Mouse (Mus musculus) embryonic facial prominence, embryonic 11.5 days (tissue): Measurements from ENCODE around the gene Gdi1. TPM values are rescaled to one million over a fixed set of nuclear protein-coding genes. Genes with fewer than 3 reads are reported as not detected.
A peak's percentile ranks its signal among the peaks of the same experiment; 100 is the strongest.

Experiments used
- ATAC-seq: fragments of 200-750 bp; cut with Nextera tagmentation; replicated peaks from 2 replicates; pipeline ENCODE4 v1.8.0; 2017; ENCODE audit warnings: low read depth; ENCODE audit not compliant: insufficient number of reproducible peaks, low FRiP score, low TSS enrichment
- DNase-seq: peaks from one replicate; pipeline ENCODE4 v3.0.0-alpha.2; 2015; ENCODE audit warnings: low spot score
- H3K27ac ChIP-seq: fragments of 300-500 bp; sonication (generic); replicated peaks from 2 replicates; pipeline ENCODE4 v1.5.1; 2014; ENCODE audit warnings: mild to moderate bottlenecking, low read depth, low read length, control low read depth
- H3K27me3 ChIP-seq: fragments of 300-500 bp; sonication (generic); 2 replicates; pipeline ENCODE4 v1.6.1; 2014; ENCODE audit warnings: mild to moderate bottlenecking, low read length, moderate library complexity, mixed read lengths; ENCODE audit not compliant: control insufficient read depth, insufficient read depth
- H3K36me3 ChIP-seq: fragments of 300-500 bp; sonication (generic); replicated peaks from 2 replicates; pipeline ENCODE4 v1.6.1; 2014; ENCODE audit warnings: low read depth, mild to moderate bottlenecking, low read length, moderate library complexity, mixed read lengths; ENCODE audit not compliant: control insufficient read depth, insufficient read depth
- H3K4me1 ChIP-seq: fragments of 300-500 bp; sonication (generic); 2 replicates; pipeline ENCODE4 v1.6.1; 2014; ENCODE audit warnings: low read length, mixed read lengths; ENCODE audit not compliant: control insufficient read depth, insufficient read depth
- H3K4me2 ChIP-seq: fragments of 300-500 bp; sonication (generic); 2 replicates; pipeline ENCODE4 v1.6.1; 2014; ENCODE audit warnings: low read depth, mild to moderate bottlenecking, control low read depth, low read length, moderate library complexity
- H3K4me3 ChIP-seq: fragments of 300-500 bp; sonication (generic); 2 replicates; pipeline ENCODE4 v1.5.1; 2014; ENCODE audit warnings: low read depth, low read length, control low read depth
- H3K9ac ChIP-seq: fragments of 300-500 bp; sonication (generic); replicated peaks from 2 replicates; pipeline ENCODE4 v1.6.1; 2014; ENCODE audit warnings: mild to moderate bottlenecking, control low read depth, low read length
- H3K9me3 ChIP-seq: fragments of 300-500 bp; sonication (generic); replicated peaks from 2 replicates; pipeline ENCODE4 v1.6.1; 2016; ENCODE audit warnings: mild to moderate bottlenecking, low read length, inconsistent platforms, mixed read lengths; ENCODE audit not compliant: control insufficient read depth
- WGBS: fragments of 180-500 bp; shearing (Covaris S2); extraction: QIAGEN DNeasy Blood & Tissue Kit; methylation state at CpG from one replicate; pipeline ENCODE4 v1.1.7; 2014; 5-methylcytosine and 5-hydroxymethylcytosine counted together
- polyA plus RNA-seq: library from polyadenylated mRNA; unstranded; fragments of >200 nt; fragmentation: Nextera tagmentation; extraction: Ambion mirVana; gene quantifications from 2 replicates; pipeline ENCODE4 v1.2.1, GENCODE M21; 2014

Gene Gdi1
- polyA plus RNA-seq, 1 experiment from 2014 or later: 231 TPM

- Histone ChIP-seq H3K36me3 (no peaks in the 10 kb centered on the region), H3K4me2 (peak overlapping the region; percentile 60), H3K4me3 (peak overlapping the region; percentile 57), H3K9me3 (no peaks in the 10 kb centered on the region), H3K4me1 (no peaks in the 10 kb centered on the region), H3K9ac (peak overlapping the region; percentile 54), H3K27ac (no peak overlapping the region), H3K27me3 (no peaks in the 10 kb centered on the region)
- ATAC-seq: no peak
- WGBS: 12% methylated on average over 14 of the region's 14 CpGs
- no peak for DNase-seq
Observed at GRCm38 (mm10) chrX:74281041-74281731, 23.6 kb upstream of the Gdi1 start.

GRCm38 (mm10) chrX:74281732-74282394 is 22.9 kb upstream of the Gdi1 start, which contains the start of the genes Taz and Dnase1l1:
Taz (plus strand) TSS chrX:74281912.
Dnase1l1 (minus strand) TSS chrX:74282337.
- Histone ChIP-seq H3K9me3 (no peaks in the 10 kb centered on the region), H3K4me2 (peak within 1 kb of the TSS; percentile 60), H3K27me3 (no peaks in the 10 kb centered on the region), H3K4me3 (peak within 1 kb of the TSS; percentile 57), H3K27ac (no peak within 1 kb of the TSS; the same call in none of the 2 replicates), H3K9ac (peak within 1 kb of the TSS; percentile 70), H3K36me3 (no peaks in the 10 kb centered on the region), H3K4me1 (no peaks in the 10 kb centered on the region)
- ATAC-seq (peak; percentile 88), DNase-seq (peak; percentile 71)
- WGBS: 13% methylated on average over 16 of the region's 16 CpGs

DNA sequence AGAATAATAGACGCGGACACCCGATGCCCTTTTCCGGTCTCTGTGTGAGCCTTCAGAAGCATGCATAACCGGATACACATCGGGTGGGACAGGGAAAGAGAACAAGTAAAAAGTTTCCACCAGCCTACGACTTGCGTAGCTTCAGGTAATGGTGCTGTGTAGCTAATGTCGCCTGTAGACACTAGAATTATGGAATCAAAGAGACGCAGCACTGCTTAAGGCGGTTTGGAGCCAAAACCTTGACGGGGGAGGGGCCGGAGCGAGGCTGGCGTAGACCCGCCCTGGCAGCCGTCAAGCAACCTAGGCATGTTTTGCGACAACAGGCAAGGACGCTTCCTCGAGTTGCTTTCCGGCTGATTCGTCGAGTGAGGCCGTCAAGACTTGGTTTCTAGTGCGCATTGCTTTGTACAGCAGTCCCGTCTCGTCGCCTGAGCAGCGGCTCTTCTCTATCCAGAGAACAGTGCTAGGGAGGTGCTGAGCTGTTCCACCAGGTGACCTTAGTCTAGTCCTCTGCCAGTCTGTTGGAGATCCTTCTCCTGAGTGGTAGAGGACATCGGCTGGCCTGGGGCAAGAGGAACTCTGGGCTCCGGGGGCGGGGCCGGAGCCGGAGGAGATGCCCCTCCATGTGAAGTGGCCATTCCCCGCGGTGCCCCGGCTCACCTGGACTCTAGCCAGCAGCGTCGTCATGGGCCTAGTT is 22.3 kb upstream of the Gdi1 start:
- Histone ChIP-seq H3K27ac (no peak overlapping the region; the same call in 1 of the 2 replicates), H3K4me1 (no peaks in the 10 kb centered on the region), H3K27me3 (no peaks in the 10 kb centered on the region), H3K9ac (peak overlapping the region; percentile 70), H3K9me3 (no peaks in the 10 kb centered on the region), H3K36me3 (no peaks in the 10 kb centered on the region), H3K4me3 (peak overlapping the region; percentile 57), H3K4me2 (peak overlapping the region; percentile 60)
- peak; percentile 77 for ATAC-seq
- DNase-seq: peak; percentile 88
- 22% methylated on average over 35 of the region's 39 CpGs for WGBS

- peak overlapping the region; percentile 70 for H3K9ac ChIP-seq
- DNase-seq: no peak
- WGBS: 41% methylated on average over 5 of the region's 5 CpGs
- peak; percentile 16; the same call in 1 of the 2 replicates for ATAC-seq
- peak overlapping the region; percentile 60 for H3K4me2 ChIP-seq
- H3K27ac ChIP-seq: no peak overlapping the region
- peak overlapping the region; percentile 57 for H3K4me3 ChIP-seq
- no peaks in the 10 kb centered on the region for H3K9me3 ChIP-seq
- H3K27me3 ChIP-seq: no peaks in the 10 kb centered on the region
- H3K4me1 ChIP-seq: no peaks in the 10 kb centered on the region
- no peaks in the 10 kb centered on the region for H3K36me3 ChIP-seq
Observed at GRCm38 (mm10) chrX:74283092-74283437, 21.7 kb upstream of the Gdi1 start.

DNA sequence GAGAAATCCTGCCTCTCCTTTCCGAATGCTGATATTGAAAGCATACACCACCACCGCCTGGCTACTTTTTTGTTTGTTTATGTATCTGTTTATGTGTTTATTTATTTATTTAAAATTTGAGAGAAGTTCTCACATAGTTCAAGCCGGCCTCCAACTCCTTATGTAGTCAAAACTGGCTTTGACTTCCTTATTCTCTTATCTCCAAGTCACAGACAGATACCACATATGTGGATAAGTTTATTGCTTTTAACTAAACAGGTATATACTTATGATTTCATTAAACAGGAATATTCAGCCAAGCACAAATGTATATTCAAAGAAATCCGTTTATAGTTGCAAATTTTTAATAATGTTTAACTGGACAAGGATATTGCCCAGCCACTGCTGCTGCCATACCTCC is 11.4 kb upstream of the Gdi1 start:
- Histone ChIP-seq H3K9ac (no peak overlapping the region), H3K4me2 (no peak overlapping the region), H3K36me3 (no peaks in the 10 kb centered on the region; the same call in 1 of the 2 replicates), H3K4me3 (no peak overlapping the region), H3K9me3 (no peaks in the 10 kb centered on the region), H3K4me1 (no peaks in the 10 kb centered on the region), H3K27ac (no peak overlapping the region), H3K27me3 (no peaks in the 10 kb centered on the region)
- DNase-seq: no peak
- WGBS: 75% methylated on average over 4 of the region's 4 CpGs
- ATAC-seq: no peak

- Histone ChIP-seq H3K9ac (peak within 1 kb of the TSS; percentile 73), H3K4me1 (no peaks in the 10 kb centered on the region), H3K4me3 (peak within 1 kb of the TSS; percentile 58), H3K27me3 (no peaks in the 10 kb centered on the region), H3K27ac (no peak within 1 kb of the TSS), H3K9me3 (no peaks in the 10 kb centered on the region), H3K4me2 (peak within 1 kb of the TSS; percentile 52), H3K36me3 (no peaks in the 10 kb centered on the region)
- 18% methylated on average over 37 of the region's 37 CpGs for WGBS
- ATAC-seq (peak; percentile 98), DNase-seq (peak; percentile 93)
Observed at GRCm38 (mm10) chrX:74296538-74297448, 8.0 kb upstream of the Gdi1 start, which contains the start of gene Atp6ap1. Atp6ap1 (plus strand) TSS chrX:74297097.

DNA sequence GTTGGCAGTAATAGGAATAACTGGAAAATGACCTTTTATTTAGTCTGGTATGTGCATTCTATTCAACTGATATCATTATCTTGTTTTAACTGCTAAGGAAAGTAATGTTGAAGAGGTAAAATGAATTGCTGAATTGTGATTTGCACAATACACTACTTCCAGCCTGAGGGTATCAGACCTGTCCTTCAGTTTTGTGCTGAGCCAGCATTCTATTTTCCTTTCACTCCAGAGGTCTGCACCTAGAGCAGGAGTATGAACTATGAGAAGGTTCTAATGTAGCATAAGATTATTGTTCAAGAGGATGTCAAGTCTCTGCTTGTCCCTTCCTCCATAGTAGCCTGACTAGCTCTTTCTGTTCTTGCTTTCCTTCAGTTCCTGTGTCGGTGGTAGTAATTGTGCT is 6.5 kb upstream of the Gdi1 start:
- ATAC-seq (no peak), DNase-seq (no peak)
- H3K27me3 ChIP-seq: no peaks in the 10 kb centered on the region
- H3K4me3 ChIP-seq: no peak overlapping the region
- 88% methylated on average over 1 of the region's 1 CpGs for WGBS
- H3K9ac ChIP-seq: no peak overlapping the region
- H3K36me3 ChIP-seq: no peaks in the 10 kb centered on the region
- H3K4me1 ChIP-seq: no peaks in the 10 kb centered on the region
- no peak overlapping the region for H3K4me2 ChIP-seq
- H3K9me3 ChIP-seq: no peaks in the 10 kb centered on the region
- no peak overlapping the region for H3K27ac ChIP-seq
